Mouse (Mus musculus) thymus, postnatal 25 days (tissue): Measurements from ENCODE around the gene Dpf2.
A peak's percentile ranks its signal among the peaks of the same experiment; 100 is the strongest.

Experiments used
- DNase-seq: peaks from one replicate; pipeline ENCODE4 v3.0.0; 2022

Dpf2 gene

GRCm38 (mm10) chr19:5913007-5913719, at the start of gene Dpf2:
Gene Dpf2 (minus strand): TSS chr19:5913010.
- no peak for DNase-seq

GRCm38 (mm10) chr19:5957371-5957770, 44.6 kb upstream of the Dpf2 start:
- no peak for DNase-seq

GRCm38 (mm10) chr19:5956685-5957084, 43.9 kb upstream of the Dpf2 start:
- DNase-seq = peak; percentile 72

- DNase-seq = no peak
Observed at GRCm38 (mm10) chr19:5955704-5956670, 43.2 kb upstream of the Dpf2 start.

- DNase-seq = no peak
Observed at GRCm38 (mm10) chr19:5954936-5955335, 42.1 kb upstream of the Dpf2 start.

GRCm38 (mm10) chr19:5954031-5954710, 41.4 kb upstream of the Dpf2 start:
- DNase-seq = no peak

GRCm38 (mm10) chr19:5953201-5953770, 40.5 kb upstream of the Dpf2 start:
- DNase-seq = no peak

GRCm38 (mm10) chr19:5952071-5952691, 39.4 kb upstream of the Dpf2 start:
- DNase-seq = no peak

GRCm38 (mm10) chr19:5951631-5952030, 38.8 kb upstream of the Dpf2 start:
- no peak for DNase-seq

GRCm38 (mm10) chr19:5950218-5950617, 37.4 kb upstream of the Dpf2 start:
- DNase-seq = no peak

- DNase-seq = no peak
Observed at GRCm38 (mm10) chr19:5945891-5946290, 33.1 kb upstream of the Dpf2 start.

GRCm38 (mm10) chr19:5945027-5945426, 32.2 kb upstream of the Dpf2 start:
- no peak for DNase-seq

- no peak for DNase-seq
Observed at GRCm38 (mm10) chr19:5944145-5944544, 31.3 kb upstream of the Dpf2 start.

- no peak for DNase-seq
Observed at GRCm38 (mm10) chr19:5943404-5943803, 30.6 kb upstream of the Dpf2 start.

GRCm38 (mm10) chr19:5942581-5942980, 29.8 kb upstream of the Dpf2 start:
- no peak for DNase-seq

GRCm38 (mm10) chr19:5940656-5941055, 27.8 kb upstream of the Dpf2 start:
- DNase-seq = no peak

- DNase-seq = no peak
Observed at GRCm38 (mm10) chr19:5940173-5940572, 27.4 kb upstream of the Dpf2 start.

GRCm38 (mm10) chr19:5939715-5940114, 26.9 kb upstream of the Dpf2 start:
- DNase-seq = no peak

- DNase-seq = no peak
Observed at GRCm38 (mm10) chr19:5938516-5938915, 25.7 kb upstream of the Dpf2 start.

- no peak for DNase-seq
Observed at GRCm38 (mm10) chr19:5937836-5938406, 25.1 kb upstream of the Dpf2 start.

- no peak for DNase-seq
Observed at GRCm38 (mm10) chr19:5937095-5937835, 24.5 kb upstream of the Dpf2 start.
